25 mouse cellular contexts compared by ENCODE assay signal in genomic region chr4:140091693-140092092, GRCm38 (mm10).
"Had no signal": no experiment of that assay in that cellular context is flagged by ENCODE, and none has a peak within 500 bp of the region (broad histone marks: within the 10 kb centered on the region; RNA-seq: fewer than 3 reads in every experiment).

No protein-coding gene starts in this region.

- H3K27me3 ChIP-seq: heart, embryonic 15.5 days; hindbrain, embryonic 13.5 days; hindbrain, embryonic 15.5 days had no signal

- H3K4me2 ChIP-seq: heart, embryonic 11.5 days; heart, embryonic 13.5 days; heart, embryonic 15.5 days; hindbrain, embryonic 13.5 days; hindbrain, embryonic 15.5 days; kidney, embryonic 15.5 days; limb, embryonic 13.5 days; limb, embryonic 15.5 days had no signal

- H3K4me3 ChIP-seq: heart, adult 2 months; heart, embryonic 13.5 days; heart, embryonic 15.5 days; hindbrain, embryonic 13.5 days; hindbrain, embryonic 15.5 days; kidney, embryonic 15.5 days; limb, embryonic 13.5 days; limb, embryonic 15.5 days had no signal

- H3K36me3 ChIP-seq: heart, embryonic 13.5 days; heart, embryonic 15.5 days; hindbrain, embryonic 13.5 days; hindbrain, embryonic 15.5 days; kidney, embryonic 15.5 days; limb, embryonic 13.5 days; limb, embryonic 15.5 days had no signal

- H3K9ac ChIP-seq: heart, embryonic 13.5 days; heart, embryonic 15.5 days; hindbrain, embryonic 13.5 days; hindbrain, embryonic 15.5 days; kidney, embryonic 15.5 days; limb, embryonic 13.5 days; limb, embryonic 15.5 days had no signal

- ATAC-seq: hindbrain, postnatal 0 days; intestine, embryonic 16.5 days had no signal

- H3K27ac ChIP-seq: heart, adult 2 months; heart, embryonic 13.5 days; heart, embryonic 15.5 days; hindbrain, embryonic 13.5 days; hindbrain, embryonic 15.5 days; hindbrain, postnatal 0 days; kidney, embryonic 15.5 days; kidney, postnatal 0 days; limb, embryonic 13.5 days; limb, embryonic 15.5 days had no signal

- DNase-seq: gastrocnemius, postnatal 10 days; gastrocnemius, postnatal 36 days; heart, adult 11 months; heart, adult 2 months; heart, postnatal 14 days; heart, postnatal 36 days; kidney, adult 11 months; kidney, adult 2 months; kidney, adult 9 months; kidney, postnatal 14 days; kidney, postnatal 36 days; layer of hippocampus, adult 9-11 months; layer of hippocampus, postnatal 36 days; left cerebral cortex, postnatal 4 days had no signal

- H3K9me3 ChIP-seq: heart, embryonic 13.5 days; heart, embryonic 15.5 days; hindbrain, embryonic 13.5 days; hindbrain, embryonic 15.5 days; kidney, embryonic 15.5 days; limb, embryonic 13.5 days; limb, embryonic 15.5 days had no signal

- H3K4me1 ChIP-seq: heart, embryonic 15.5 days; kidney, embryonic 15.5 days had no signal
